Mouse (Mus musculus): ENCODE results near the gene Ccdc124.

GRCm38 (mm10) chr8:70833018-70833482 lies 40.7 kb downstream of the Ccdc124 start:
- TF ChIP-seq CTCF (IDR thresholded peaks at IDR 0.05; ENCODE audit: low read depth) (no peak), EP300 (optimal IDR thresholded peaks at IDR 0.05) (no peak)

Data from stomach, postnatal 0 days (tissue).